Mouse (Mus musculus): ENCODE data around the gene Wnt4. TPM values are rescaled to one million over a fixed set of nuclear protein-coding genes. Genes with fewer than 3 reads are reported as not detected.

Gene Wnt4
- polyA plus RNA-seq, 2 experiments, result 16.0 TPM

- ATAC-seq (ENCODE audit: low FRiP score, low read depth) (no peak), DNase-seq (ENCODE audit: low spot score) (no peak)
- H3K9ac ChIP-seq (ENCODE audit: low read depth, low read length, severe bottlenecking), result no peak overlapping the region
- no peak overlapping the region for H3K4me3 ChIP-seq (replicated peaks; ENCODE audit: low read length)
- H3K36me3 ChIP-seq (ENCODE audit: control insufficient read depth, insufficient read depth, low read length), result no peaks in the 10 kb centered on the region
- H3K27ac ChIP-seq (replicated peaks; ENCODE audit: low read depth, low read length), result no peak overlapping the region
- no peaks in the 10 kb centered on the region for H3K27me3 ChIP-seq (ENCODE audit: control insufficient read depth, insufficient read depth, low read length)
- TF ChIP-seq POLR2A (IDR thresholded peaks at IDR 0.05; ENCODE audit: borderline replicate concordance, extremely low read depth, insufficient read depth, insufficient read length), result no peak
- no peaks in the 10 kb centered on the region for H3K9me3 ChIP-seq (ENCODE audit: control insufficient read depth, low read length)
- H3K4me1 ChIP-seq (ENCODE audit: control insufficient read depth, insufficient read depth, low read length), result peaks cover 8% of the 10 kb centered on the region
- no peak overlapping the region for H3K4me2 ChIP-seq (replicated peaks; ENCODE audit: low read depth, low read length, severe bottlenecking)
- WGBS, result 72% methylated on average over 17 of the region's 17 CpGs
Observed at GRCm38 (mm10) chr4:137254206-137254976, 22.9 kb upstream of the Wnt4 start.

- Histone ChIP-seq H3K4me1 (ENCODE audit: control insufficient read depth, insufficient read depth, low read length) (peaks cover 7% of the 10 kb centered on the region), H3K9me3 (ENCODE audit: control insufficient read depth, low read length) (no peaks in the 10 kb centered on the region), H3K27ac (replicated peaks; ENCODE audit: low read depth, low read length) (no peak overlapping the region), H3K9ac (ENCODE audit: low read depth, low read length, severe bottlenecking) (no peak overlapping the region), H3K36me3 (ENCODE audit: control insufficient read depth, insufficient read depth, low read length) (no peaks in the 10 kb centered on the region), H3K4me3 (replicated peaks; ENCODE audit: low read length) (no peak overlapping the region), H3K4me2 (replicated peaks; ENCODE audit: low read depth, low read length, severe bottlenecking) (no peak overlapping the region), H3K27me3 (ENCODE audit: control insufficient read depth, insufficient read depth, low read length) (no peaks in the 10 kb centered on the region)
- WGBS, result 69% methylated on average over 7 of the region's 8 CpGs
- DNase-seq (ENCODE audit: low spot score) (no peak), ATAC-seq (ENCODE audit: low FRiP score, low read depth) (no peak)
- no peak for TF ChIP-seq POLR2A (IDR thresholded peaks at IDR 0.05; ENCODE audit: borderline replicate concordance, extremely low read depth, insufficient read depth, insufficient read length)
Observed at GRCm38 (mm10) chr4:137255568-137255967, 21.7 kb upstream of the Wnt4 start.

- no peak overlapping the region for H3K4me2 ChIP-seq (replicated peaks; ENCODE audit: low read depth, low read length, severe bottlenecking)
- DNase-seq (ENCODE audit: low spot score), result no peak
- no peaks in the 10 kb centered on the region for H3K36me3 ChIP-seq (ENCODE audit: control insufficient read depth, insufficient read depth, low read length)
- TF ChIP-seq POLR2A (IDR thresholded peaks at IDR 0.05; ENCODE audit: borderline replicate concordance, extremely low read depth, insufficient read depth, insufficient read length), result no peak
- H3K4me1 ChIP-seq (ENCODE audit: control insufficient read depth, insufficient read depth, low read length), result no peaks in the 10 kb centered on the region
- no peaks in the 10 kb centered on the region for H3K27me3 ChIP-seq (ENCODE audit: control insufficient read depth, insufficient read depth, low read length)
- H3K9ac ChIP-seq (ENCODE audit: low read depth, low read length, severe bottlenecking), result no peak overlapping the region
- H3K27ac ChIP-seq (replicated peaks; ENCODE audit: low read depth, low read length), result no peak overlapping the region
- 84% methylated on average over 6 of the region's 6 CpGs for WGBS
- ATAC-seq (ENCODE audit: low FRiP score, low read depth), result no peak
- H3K9me3 ChIP-seq (ENCODE audit: control insufficient read depth, low read length), result no peaks in the 10 kb centered on the region
- no peak overlapping the region for H3K4me3 ChIP-seq (replicated peaks; ENCODE audit: low read length)
Observed at GRCm38 (mm10) chr4:137261826-137262225, 15.5 kb upstream of the Wnt4 start.

DNA sequence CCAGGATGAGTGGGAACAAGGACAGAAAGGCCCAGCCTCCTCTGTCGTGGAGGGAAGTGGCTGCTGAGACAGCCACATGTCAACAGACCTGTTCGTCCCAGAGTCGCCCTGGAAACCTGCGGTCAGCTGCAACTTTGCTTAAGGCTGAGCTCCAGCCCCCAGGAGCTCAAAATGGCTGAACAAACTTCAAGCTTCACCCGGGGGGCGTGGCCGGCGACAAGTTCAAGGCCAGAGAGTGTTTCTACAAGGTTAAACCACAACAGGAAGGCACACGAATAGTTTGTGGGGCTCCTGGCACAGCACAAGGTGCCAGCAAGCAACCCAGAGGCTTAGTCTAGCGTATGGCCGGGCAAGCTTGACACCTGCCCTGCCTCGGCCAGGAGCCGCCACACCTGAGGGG lies 13.2 kb upstream of the Wnt4 start:
- TF ChIP-seq POLR2A (IDR thresholded peaks at IDR 0.05; ENCODE audit: borderline replicate concordance, extremely low read depth, insufficient read depth, insufficient read length), result no peak
- Histone ChIP-seq H3K4me2 (replicated peaks; ENCODE audit: low read depth, low read length, severe bottlenecking) (no peak overlapping the region), H3K27me3 (ENCODE audit: control insufficient read depth, insufficient read depth, low read length) (no peaks in the 10 kb centered on the region), H3K36me3 (ENCODE audit: control insufficient read depth, insufficient read depth, low read length) (no peaks in the 10 kb centered on the region), H3K9me3 (ENCODE audit: control insufficient read depth, low read length) (no peaks in the 10 kb centered on the region), H3K4me1 (ENCODE audit: control insufficient read depth, insufficient read depth, low read length) (no peaks in the 10 kb centered on the region), H3K4me3 (replicated peaks; ENCODE audit: low read length) (no peak overlapping the region), H3K9ac (ENCODE audit: low read depth, low read length, severe bottlenecking) (no peak overlapping the region), H3K27ac (replicated peaks; ENCODE audit: low read depth, low read length) (no peak overlapping the region)
- ATAC-seq (ENCODE audit: low FRiP score, low read depth), result no peak
- 76% methylated on average over 13 of the region's 13 CpGs for WGBS
- no peak for DNase-seq (ENCODE audit: low spot score)

- WGBS, result 76% methylated on average over 5 of the region's 5 CpGs
- no peaks in the 10 kb centered on the region for H3K9me3 ChIP-seq (ENCODE audit: control insufficient read depth, low read length)
Observed at GRCm38 (mm10) chr4:137265116-137265515, 12.2 kb upstream of the Wnt4 start.

More at GRCm38 (mm10) chr4:137265116-137265515, 12.2 kb upstream of the Wnt4 start:
- no peak for TF ChIP-seq POLR2A (IDR thresholded peaks at IDR 0.05; ENCODE audit: borderline replicate concordance, extremely low read depth, insufficient read depth, insufficient read length)
- Histone ChIP-seq H3K9ac (ENCODE audit: low read depth, low read length, severe bottlenecking) (no peak overlapping the region), H3K27me3 (ENCODE audit: control insufficient read depth, insufficient read depth, low read length) (no peaks in the 10 kb centered on the region), H3K4me1 (ENCODE audit: control insufficient read depth, insufficient read depth, low read length) (no peaks in the 10 kb centered on the region), H3K36me3 (ENCODE audit: control insufficient read depth, insufficient read depth, low read length) (no peaks in the 10 kb centered on the region), H3K4me2 (replicated peaks; ENCODE audit: low read depth, low read length, severe bottlenecking) (no peak overlapping the region), H3K27ac (replicated peaks; ENCODE audit: low read depth, low read length) (no peak overlapping the region), H3K4me3 (replicated peaks; ENCODE audit: low read length) (no peak overlapping the region)
- no peak for ATAC-seq (ENCODE audit: low FRiP score, low read depth)
- DNase-seq (ENCODE audit: low spot score), result no peak

Data from limb, embryonic 14.5 days (tissue).